Mouse (Mus musculus): ENCODE measurements around the gene Eif4a2.

Gene Eif4a2

DNA sequence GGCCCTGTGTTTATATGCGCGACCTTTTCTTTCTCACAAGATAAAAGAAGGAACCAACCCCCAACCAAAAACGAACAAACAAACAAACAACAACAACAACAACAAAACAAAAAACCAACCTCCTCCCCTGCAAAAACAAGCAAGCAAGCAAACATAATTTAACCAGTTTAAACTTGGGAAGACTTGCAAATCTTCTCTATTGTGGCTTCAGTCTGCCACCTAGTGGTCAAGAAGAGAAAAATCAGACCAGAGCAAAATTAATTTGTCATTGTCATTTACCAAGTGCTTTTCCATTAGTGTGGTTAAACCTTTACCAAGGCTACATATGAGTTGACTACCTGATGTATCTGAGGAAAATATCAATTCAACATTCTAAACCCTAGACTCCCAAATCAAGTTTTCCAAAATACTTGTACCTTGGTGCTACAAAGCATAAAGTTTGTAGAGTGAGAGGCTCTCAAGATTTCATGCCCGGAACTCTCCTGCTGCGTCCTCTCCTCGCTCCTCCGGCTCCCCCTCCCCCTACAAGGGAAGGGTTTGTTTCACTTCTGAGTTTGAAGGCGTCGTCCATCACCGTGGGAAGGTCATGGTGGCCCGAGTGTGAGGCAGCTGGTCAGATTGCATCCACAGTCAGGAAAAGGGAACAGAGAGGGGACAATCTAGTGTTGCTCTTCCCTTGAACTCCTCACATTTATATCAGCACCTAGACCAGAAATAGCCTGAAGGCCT lies 28.3 kb downstream of the Eif4a2 start:
- DNase-seq (ENCODE audit: low read depth in 1 of 2, low spot score in 2 of 2) = peak; percentile 36 to 46

DNA sequence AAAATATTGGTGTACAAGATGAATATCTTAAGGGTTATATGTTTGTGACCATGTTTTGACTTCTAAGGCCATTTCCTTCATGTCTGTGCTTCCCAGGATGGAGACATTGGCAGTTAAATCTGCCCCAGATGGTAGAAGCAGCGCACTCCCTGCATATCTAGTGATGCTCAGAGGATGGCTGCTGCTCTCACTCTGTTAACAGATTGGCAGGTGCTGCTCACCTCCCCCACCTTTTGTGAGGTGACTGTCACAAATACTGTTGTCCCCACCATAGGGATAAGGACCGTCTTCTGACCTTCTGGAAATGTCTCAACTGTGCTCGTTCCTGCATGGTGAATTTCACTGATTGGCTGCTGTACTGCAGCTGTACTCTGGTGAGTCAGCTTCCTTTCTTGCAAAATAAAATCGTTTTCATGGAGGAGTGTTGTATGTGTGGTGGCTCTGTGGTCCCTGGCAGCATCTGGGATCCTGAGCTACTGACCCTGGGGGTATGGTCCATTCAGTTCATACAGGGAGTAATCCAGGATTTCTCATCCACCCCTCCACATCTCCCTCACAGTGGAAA lies 29.2 kb downstream of the Eif4a2 start:
- DNase-seq (ENCODE audit: low read depth in 1 of 2, low spot score in 2 of 2) = peak in 1 of 2 experiments; percentile 15

DNA sequence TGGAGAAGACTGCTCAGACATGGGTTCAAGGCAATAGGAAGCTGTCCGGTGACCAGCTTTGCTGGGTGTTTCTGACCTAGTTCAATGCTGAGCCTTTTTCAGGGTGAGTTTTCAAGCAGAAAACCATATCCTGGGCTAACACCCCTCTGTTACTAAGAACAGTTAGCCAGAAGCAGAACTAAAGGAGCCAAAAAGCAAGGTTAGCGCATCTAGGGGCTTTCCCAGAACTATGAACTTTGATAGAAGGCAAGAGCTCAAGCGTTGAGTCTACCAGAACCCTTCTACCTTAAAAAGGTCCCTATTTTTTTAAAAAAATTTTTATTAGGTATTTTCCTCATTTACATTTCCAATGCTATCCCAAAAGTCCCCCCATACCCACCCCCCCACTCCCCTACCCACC lies 33.7 kb downstream of the Eif4a2 start:
- DNase-seq (ENCODE audit: low read depth in 1 of 2, low spot score in 2 of 2) = no peak

DNA sequence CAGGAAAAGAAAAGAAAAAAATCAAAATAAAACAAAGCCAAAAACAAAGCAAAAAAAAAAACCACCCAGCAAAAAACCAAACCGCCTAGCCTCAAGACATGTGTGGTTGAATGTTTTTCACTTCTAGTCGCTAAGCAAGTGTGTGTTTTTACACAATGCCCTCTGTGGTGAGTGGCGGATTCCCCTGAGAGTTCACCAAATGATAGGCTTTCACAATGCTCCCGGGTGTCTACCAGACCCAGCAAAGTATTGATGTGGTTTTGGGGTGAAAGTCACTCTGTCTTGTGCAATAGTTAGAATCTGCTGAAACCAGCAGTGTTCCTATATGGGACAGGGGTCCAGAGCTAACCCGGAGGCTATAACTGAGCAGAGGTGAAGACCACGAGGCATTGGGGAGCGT lies 37.1 kb downstream of the Eif4a2 start:
- peak; percentile 43 to 58 for DNase-seq (ENCODE audit: low read depth in 1 of 2, low spot score in 2 of 2)

DNA sequence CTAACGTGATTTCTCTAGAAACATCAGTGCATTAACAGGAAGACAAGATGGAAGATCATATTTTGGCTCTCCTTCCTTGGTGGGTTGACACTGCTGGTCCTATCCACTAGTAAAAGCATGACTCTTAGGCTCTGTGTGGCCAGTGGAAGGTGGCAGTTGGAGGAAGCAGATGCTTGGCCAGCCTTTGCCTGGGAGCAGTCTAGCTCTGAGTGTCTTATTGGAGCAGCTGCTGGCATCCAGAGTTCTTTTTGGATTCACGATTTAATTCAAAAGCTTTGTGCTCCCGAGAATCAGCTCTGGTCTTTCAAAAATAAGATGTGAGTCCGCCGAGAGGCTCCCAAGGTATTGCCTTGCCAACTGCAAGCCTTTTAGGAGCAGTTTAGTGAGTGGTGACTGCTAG lies 38.0 kb downstream of the Eif4a2 start:
- no peak for DNase-seq (ENCODE audit: low read depth in 1 of 2, low spot score in 2 of 2)

DNA sequence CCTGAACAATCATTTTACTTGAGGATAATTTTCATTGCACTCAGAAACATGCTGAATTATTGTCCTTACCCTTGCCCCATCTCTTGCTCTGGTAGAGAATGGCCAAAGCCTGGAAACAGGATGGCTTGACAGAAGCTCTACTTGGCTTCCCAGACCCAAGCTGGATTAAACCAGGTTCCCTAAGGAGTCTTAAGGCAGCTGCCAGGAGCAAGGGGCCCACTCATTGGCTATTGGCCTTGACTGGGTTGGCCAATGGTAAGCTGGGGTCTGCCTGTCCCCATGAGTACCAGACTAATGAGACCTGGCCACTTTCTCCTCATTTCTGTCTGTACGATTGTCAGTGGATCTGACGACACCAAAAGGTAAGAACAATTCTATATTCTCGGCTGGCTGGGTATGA lies 39.0 kb downstream of the Eif4a2 start, which contains the start of gene Adipoq:
Gene Adipoq (plus strand): TSS at position 257 of the 400 bp plus-strand sequence.
- DNase-seq (ENCODE audit: low read depth in 1 of 2, low spot score in 2 of 2) = no peak

DNA sequence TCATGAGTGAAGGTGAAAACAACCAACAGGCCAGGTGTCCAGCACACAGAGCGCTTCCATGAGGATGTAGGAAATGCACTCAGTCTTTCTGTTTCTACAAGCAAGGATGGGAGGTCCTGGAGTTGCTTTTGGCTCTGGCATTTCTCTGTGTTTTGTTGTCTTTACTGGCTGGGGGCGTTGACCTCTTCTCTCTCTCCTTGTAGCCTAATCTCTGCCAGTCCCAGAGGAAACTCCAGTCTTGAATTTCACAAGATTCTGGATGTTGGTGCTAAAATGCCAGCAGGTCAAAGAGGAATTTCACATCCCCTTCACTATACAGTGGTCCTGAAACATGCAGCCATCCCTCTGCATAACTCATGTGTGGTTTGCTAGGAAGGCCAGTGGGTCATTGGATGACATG lies 41.7 kb downstream of the Eif4a2 start:
- no peak for DNase-seq (ENCODE audit: low read depth in 1 of 2, low spot score in 2 of 2)

DNA sequence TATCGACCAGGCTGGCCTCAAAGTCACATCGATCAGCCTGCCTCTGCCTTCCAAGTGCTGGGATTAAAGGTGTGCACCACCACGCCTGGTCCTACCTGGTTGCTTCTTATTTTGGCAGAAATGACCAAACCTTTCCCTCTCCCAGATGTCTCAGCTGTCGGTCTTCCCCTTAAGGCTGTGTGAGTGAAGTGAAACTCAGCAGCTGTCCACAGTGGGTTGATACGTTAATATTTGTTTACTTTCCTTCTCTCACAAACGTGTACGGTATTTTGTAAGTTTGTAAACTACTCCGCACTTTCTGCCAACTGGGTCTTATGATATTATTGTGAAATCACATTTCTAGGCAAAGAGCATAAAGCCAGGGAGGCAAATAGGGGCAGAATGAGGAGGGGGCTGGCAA lies 42.2 kb downstream of the Eif4a2 start:
- no peak for DNase-seq (ENCODE audit: low read depth in 1 of 2, low spot score in 2 of 2)

DNA sequence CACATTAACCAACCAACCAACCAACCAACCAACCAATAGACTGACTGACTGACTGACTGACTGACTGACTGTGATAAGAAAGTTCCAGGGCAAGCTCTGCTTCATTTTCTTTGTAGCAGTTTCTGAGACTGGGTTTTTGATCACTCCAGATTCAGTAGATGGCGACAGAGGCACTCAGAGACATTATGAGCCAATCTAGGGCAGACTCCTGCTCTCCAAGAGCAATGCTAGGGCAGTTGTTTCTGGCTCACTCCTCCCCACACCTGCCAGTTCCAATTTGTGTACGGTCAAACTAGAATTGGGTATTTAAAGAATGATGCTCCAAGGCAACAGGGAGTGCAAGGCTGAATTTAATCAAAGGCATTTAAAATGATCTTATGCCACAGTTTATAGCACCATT lies 44.2 kb downstream of the Eif4a2 start:
- DNase-seq (ENCODE audit: low read depth in 1 of 2, low spot score in 2 of 2) = no peak

DNA sequence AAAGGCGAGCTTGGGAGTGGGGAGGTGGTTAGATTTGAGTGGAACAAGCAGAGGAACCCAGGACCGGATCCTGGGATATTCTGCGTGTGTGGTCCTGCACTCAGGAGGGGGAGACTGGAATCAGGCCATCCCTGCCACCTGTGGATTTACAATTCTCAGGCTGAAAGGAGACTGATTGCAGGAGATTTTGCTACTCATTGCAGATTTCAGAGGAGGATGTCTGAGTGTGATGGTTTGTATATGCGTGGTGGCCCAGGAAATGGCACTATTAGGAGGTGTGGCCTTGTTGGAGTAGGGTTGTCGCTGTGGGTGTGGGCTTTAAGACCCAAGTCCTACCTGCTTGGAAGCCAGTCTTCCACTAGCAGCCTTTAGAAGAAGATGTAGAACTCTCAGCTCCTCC lies 47.0 kb downstream of the Eif4a2 start:
- no peak for DNase-seq (ENCODE audit: low read depth in 1 of 2, low spot score in 2 of 2)

DNA sequence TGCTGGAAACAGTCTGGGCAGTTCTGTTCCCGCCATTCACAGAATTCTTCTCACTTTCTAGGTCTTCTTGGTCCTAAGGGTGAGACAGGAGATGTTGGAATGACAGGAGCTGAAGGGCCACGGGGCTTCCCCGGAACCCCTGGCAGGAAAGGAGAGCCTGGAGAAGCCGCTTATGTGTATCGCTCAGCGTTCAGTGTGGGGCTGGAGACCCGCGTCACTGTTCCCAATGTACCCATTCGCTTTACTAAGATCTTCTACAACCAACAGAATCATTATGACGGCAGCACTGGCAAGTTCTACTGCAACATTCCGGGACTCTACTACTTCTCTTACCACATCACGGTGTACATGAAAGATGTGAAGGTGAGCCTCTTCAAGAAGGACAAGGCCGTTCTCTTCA lies 49.8 kb downstream of the Eif4a2 start:
- no peak for DNase-seq (ENCODE audit: low read depth in 1 of 2, low spot score in 2 of 2)

DNA sequence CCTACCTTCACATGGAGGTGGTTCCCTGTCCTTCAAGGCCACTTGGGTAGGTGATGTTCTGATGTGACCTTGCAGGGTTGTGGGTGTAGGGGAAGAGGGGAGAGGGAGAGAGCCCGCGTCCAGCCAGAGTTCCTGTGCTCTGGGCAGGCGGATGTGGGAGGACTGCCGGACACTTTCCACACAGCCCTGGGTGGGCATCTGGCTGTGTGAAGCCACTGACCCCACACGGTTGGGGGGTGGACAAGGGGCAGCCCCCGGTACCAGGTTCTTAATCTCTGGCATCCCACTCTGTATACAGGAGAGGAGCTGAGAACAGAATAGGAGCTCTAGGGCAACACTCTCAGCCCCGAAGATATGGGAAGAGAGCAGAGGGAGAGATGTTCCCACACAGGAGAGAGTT lies 51.0 kb downstream of the Eif4a2 start:
- DNase-seq (ENCODE audit: low read depth in 1 of 2, low spot score in 2 of 2) = no peak

DNA sequence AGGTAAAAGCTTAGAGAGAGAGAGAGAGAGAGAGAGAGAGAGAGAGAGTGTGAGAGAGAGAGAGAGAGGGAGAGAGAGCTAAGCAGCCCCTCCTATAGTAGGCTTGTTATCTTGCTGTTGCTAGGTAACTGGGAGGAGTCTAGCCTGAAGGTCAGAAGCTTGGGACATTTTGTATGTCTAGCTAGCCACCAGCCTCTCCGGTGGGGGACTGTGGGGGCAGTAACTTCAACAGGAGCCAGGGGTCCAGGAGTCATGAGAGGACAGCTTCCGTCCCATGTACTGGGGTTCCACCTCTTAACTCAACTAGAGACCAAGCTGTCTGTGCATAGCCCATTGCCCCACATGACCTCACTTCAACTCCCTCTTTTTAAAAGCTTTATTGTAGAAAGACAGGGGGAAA lies 51.7 kb downstream of the Eif4a2 start:
- no peak for DNase-seq (ENCODE audit: low read depth in 1 of 2, low spot score in 2 of 2)

DNA sequence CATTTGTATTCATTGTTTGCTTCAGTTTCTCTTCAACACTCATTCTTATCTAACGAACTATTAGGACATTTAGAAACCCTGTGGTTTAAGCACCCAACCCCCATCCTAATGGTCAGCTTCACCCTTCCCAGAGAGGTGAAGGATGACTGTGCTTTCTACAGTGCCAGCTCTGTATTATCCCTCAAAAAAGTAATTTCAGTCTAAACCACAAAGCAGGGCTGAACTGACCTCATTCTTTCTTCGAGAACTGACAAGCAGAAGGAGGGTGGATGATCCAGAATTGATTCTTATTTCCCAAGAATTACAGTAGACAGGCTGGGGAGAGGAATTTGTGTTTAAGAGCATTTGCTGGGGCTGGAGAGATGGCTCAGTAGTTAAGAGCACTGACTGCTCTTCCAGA lies 52.5 kb downstream of the Eif4a2 start:
- no peak for DNase-seq (ENCODE audit: low read depth in 1 of 2, low spot score in 2 of 2)

DNA sequence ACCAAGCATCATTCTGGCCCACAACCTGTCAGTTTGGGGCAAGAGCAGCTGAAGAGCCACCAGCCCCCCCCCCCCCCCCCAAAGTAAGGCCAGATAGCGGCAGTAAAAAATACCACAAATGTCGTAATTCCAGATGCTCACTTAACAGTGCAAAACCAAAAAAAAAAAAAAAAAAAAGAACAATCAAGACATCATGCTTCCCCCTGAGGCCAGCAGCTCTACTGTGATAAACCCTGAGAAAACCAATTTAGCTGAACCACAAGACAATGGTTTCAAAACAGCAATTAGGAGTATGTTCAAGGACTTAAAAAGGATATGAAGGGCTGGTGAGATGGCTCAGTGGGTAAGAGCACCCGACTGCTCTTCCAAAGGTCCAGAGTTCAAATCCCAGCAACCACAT lies 54.9 kb downstream of the Eif4a2 start:
- no peak for DNase-seq (ENCODE audit: low read depth in 1 of 2, low spot score in 2 of 2)
